Mouse (Mus musculus) erythroid progenitor cell, adult 5-6 weeks (primary cell): ENCODE data around the gene Rnf187. TPM values are rescaled to one million over a fixed set of nuclear protein-coding genes. Genes with fewer than 3 reads are reported as not detected.
A peak's percentile ranks its signal among the peaks of the same experiment; 100 is the strongest.

Experiments
- ATAC-seq: replicated peaks from 2 replicates; pipeline ENCODE4 v1.8.0; 2016; ENCODE audit warnings: moderate number of reproducible peaks, mild to moderate bottlenecking, moderate TSS enrichment, inconsistent platforms; ENCODE audit not compliant: poor library complexity, low FRiP score, severe bottlenecking
- total RNA-seq, 2 experiments: library from RNA; stranded (forward) in 1 of 2; stranded (reverse) in 1 of 2; fragments of 150-400 nt in 1 of 2; fragments of 186-747, 209-891 nt in 1 of 2; gene quantifications; 2 replicates each; pipeline versions ENCODE4 v1.2.3 to v1.2.4; 2015 to 2017; ENCODE audit warnings: low replicate concordance in 2 of 2

Gene Rnf187
- total RNA-seq, 2 experiments from 2014 or later, result 104 to 109 TPM

DNA sequence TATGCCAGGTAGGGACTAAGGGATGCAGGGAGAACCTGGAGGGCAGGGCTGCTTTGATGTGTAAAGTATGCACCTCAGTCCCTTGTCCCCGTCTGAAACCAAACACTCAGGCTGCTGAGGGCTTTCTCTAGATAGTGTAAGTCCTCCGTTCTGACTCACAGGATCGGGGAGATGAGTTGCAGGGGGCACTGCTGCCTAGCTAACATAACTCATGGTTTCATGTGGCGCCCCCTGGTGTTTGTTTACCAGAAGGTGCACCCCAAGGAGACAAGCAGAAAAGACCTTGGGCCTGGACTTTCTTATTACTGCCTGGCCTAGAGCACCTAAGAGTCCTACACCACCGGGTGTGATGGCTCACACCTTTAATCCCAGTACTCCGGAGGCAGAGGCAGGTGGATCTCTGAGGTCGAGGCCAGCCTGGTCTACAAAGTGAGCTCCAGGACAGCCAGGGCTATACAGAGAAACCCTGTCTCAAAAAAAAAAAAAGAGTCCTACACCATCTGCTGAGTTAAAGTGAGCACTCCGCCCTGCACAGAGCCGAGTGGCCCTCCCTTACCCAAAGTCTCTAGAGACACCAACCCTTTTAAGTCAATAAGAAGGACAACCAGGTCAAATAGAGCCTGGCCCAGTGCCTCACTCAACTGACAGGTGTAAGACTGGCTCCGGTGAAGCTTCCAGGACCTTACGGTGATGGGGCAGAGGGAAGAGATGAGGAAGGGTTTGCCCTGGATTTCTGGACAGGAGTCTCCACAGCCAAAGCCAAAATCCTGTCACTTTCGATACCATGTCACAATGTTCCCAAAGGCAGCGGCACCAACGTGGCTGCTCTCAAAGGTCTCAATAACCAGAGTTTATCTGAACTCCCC is 21.6 kb downstream of the Rnf187 start:
- ATAC-seq, result peak; percentile 53

DNA sequence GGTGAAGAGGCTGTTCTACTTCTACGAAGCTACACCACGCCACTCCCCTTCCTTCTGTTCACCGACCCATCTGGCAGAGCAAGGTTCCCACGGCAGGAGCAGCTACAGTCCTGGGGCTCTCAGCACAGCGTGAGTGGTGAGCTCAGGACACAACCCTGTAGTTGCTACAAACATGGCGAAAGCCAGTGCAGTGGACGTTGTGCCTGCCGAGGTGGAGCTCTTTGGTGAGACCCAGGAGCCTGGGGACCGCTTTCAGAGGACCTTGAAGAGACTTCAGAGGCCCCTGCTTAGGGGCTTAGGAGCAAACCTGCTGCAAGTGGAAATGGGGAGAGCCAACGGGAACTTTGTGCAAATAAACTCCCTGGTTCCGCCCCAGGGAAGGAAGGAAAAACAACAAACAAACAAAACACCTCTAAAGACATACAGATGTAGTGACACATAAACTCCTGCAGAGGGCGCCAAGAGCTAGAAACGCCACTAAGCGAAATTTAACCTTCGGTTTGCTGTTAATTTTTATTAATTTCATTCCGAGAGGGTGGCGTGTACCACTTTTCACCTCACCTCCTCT is 24.2 kb downstream of the Rnf187 start:
- peak; percentile 26 for ATAC-seq

DNA sequence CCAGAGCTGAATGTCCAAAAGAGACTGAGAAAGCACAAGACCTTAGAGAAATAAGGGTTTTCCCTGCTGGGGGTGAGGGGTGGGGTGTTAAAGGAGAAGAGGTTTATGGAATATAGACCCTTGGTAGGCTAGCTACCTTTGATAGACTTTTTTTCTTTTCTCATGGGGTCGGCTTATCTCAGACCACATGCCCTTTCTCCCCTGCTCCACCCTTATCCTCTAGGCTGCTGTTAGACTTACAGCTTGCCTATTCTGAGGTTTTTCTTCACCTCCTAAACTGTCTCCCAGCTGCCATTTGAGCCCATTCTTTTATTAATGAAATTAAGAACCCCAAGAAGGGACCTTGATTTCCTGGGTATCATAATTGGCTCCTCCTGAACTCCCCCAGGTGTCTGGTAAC is 24.9 kb downstream of the Rnf187 start:
- ATAC-seq, result peak; percentile 40

DNA sequence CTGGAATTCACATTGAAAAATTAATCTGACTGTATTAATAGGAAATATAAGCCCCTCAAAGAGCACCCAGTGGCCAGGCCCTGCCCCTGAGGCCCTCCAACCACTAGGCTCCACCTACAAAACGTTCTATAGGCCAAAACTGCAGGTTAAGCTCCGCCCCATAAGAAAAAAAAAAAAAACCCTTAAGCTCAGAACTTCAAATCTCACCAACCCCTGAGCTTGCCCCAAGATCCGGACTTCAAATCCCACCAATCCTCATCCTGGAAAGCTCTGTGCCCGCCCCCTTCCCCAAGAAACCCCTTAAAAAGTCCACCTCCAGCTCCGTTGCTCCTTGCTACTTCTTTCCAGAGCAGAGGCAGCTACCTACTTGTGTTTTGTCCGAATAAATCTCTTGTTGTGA is 33.9 kb downstream of the Rnf187 start:
- ATAC-seq, result peak; percentile 57

DNA sequence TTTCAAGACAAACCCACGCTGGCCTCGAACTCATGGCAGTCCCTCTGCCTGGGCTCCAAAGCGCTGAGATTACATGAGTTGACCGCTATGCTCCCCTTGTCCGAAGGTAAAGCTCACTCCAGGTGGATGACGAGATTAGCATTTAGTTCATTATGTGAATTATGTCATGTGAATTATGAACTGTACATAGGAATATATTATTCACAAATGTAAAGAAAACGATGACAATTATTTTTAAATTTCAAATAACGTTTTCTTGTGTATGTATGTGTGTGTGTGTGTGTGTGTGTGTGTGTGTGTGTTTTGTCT is 34.4 kb downstream of the Rnf187 start:
- ATAC-seq, result peak; percentile 5; the same call in 1 of the 2 replicates

DNA sequence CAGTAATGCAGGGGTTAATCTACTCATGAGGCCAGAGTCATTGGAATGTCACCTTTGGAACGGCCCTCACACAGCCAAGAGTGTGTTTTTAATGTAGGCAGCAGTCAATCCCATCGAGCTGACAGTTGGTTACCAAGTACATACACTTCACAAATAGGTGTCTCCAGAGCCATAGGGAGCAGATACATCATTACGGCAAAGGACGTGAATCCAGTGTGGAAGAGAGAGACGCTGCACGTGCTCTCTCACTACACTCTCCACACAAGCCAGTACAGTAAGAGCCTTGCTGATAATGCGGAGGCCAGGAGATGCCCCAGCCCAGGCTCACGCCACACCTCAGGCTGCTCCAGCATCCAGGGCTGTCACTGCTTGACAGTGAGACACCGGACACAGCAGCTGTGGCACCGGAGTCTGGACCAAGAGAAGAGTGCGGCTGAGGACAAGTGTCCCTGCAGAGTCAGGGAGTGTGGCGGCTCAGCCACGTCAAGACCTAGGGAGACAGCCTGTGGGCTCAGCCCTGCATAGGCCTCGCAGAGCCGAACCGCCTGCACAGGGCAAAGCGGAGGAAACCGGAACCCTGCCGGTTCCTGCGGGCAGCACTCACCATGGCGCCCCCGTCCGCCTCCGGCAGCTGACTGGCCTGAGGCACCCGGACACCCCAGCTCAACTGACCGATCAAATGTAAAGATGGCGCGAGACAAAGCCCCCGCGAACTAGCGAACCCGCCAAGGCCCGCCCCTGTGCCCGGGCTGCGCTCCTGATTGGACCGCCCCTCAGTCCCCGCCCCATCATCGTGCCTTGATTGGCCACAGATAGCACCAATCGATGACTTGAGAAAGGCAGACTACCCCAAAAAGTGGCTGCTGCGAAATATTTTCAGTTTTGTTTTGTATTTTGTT is 35.0 kb downstream of the Rnf187 start, which contains the start of gene Zfp39:
Zfp39 (minus strand) TSS at position 715 of the 899 bp plus-strand sequence.
- peak; percentile 81 for ATAC-seq

DNA sequence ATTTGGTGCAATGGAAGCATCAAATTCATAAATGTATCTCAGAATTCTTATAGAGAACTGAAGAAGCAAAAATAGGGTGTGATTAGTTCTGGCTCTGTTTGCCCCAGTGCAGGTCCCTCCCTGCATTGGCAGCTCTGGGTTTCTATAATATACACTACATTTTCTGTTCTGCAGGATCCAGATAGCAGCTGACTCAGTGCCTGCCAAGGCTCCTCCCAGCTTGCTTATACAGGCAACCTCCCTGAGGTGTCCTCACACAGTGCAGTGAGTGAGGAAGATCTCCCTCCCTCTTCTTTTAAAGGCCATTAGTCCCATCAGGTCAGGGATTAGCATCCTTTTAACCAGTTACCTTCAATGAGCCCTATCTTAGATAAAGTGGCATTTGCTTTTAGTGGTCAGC is 37.6 kb downstream of the Rnf187 start:
- ATAC-seq, result peak; percentile 81

DNA sequence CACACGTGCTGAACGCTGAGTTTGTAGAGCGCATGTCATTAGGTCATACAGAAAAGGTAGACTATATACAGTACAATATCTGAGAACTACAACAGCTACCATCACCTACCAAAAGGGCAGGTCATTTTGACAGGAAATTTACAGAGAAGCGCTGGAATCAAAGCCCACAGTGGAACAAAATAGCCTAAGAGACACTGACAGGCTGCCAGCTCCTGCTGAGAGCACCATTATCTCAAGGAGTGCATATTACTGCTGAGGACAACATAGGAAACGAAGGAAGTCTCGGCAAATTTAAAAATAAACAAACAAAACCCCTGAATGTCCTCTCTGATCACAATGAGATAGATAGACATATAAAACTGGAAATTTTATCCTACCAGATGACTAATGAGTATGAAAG is 41.2 kb downstream of the Rnf187 start:
- ATAC-seq, result no peak

DNA sequence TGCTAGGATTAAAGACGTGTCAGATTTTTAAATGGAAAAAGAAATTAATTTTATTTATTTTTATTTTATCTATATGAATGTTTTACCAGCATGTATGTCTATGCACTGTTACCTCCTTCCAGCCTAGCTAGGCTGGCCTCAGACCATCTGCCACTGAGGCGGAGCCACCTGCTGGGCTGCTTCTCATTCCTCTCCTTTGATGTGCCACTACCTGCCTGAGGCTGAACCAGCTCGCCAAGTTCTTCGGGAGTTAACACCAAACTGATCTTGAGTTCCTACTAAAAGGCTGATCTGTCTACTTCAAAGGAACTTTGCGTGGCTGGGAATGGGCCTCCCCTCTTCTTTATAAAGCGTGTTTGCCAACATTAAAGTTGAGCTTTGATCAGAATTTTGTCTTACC is 44.3 kb downstream of the Rnf187 start:
- ATAC-seq, result no peak

DNA sequence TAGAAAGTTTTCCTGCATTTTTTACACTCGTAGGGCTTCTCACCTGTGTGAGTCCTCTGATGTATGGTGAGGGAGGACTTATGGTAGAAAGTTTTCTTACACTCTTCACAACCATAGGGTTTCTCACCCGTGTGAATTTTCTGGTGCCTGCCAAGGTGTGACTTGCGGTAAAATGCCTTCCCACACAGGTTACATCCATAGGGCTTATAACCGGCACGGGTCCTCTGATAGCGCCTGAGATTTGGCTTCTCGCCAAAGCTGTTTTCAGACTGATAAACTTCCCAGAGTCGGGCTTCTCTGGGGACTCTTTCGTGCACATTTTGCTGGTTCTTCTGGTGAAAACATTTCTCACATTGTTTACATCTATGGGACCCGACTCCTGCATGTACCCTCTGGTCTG is 48.2 kb downstream of the Rnf187 start:
- no peak for ATAC-seq

DNA sequence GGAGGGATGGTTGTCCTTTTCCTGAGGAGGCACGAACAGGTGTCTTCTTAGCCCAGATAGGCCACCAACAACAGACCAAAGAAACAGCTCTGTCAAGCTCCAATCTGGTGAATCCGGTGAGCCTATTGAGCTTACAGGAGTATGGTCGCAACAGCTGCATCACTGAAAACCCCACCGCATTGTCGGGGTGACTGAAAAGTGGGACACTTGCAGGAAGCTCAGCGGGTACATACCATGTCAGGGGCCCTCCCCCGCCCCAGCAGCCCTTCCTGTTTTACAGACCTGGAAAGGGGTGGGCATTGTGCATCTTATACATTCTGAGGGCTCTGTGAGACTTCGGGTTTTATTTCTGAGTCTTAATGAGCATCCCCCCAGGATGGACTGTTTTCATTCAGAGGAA is 55.0 kb downstream of the Rnf187 start:
- ATAC-seq, result no peak

Other genes with a start within 250 kb of the Rnf187 start
- not detected in 2 replicates for gene Olfr319, start 239.8 kb downstream of the Rnf187 start, total RNA-seq (2015; ENCODE audit: low replicate concordance)
- gene Olfr319, start 239.8 kb downstream of the Rnf187 start, total RNA-seq (2017; ENCODE audit: low replicate concordance), result not detected in 2 replicates
- not detected in 2 replicates for gene Olfr318, start 214.9 kb downstream of the Rnf187 start, total RNA-seq (2015; ENCODE audit: low replicate concordance)
- not detected in 2 replicates for gene Olfr318, start 214.9 kb downstream of the Rnf187 start, total RNA-seq (2017; ENCODE audit: low replicate concordance)
- not detected in 2 replicates for gene Olfr317, start 199.7 kb downstream of the Rnf187 start, total RNA-seq (2015; ENCODE audit: low replicate concordance)
- gene Olfr317, start 199.7 kb downstream of the Rnf187 start, total RNA-seq (2017; ENCODE audit: low replicate concordance), result not detected in 2 replicates
- gene Olfr316, start 186.2 kb downstream of the Rnf187 start, total RNA-seq (2015; ENCODE audit: low replicate concordance), result not detected in 2 replicates
- gene Olfr316, start 186.2 kb downstream of the Rnf187 start, total RNA-seq (2017; ENCODE audit: low replicate concordance), result not detected in 2 replicates
- not detected in 2 replicates for gene Olfr315, start 165.7 kb downstream of the Rnf187 start, total RNA-seq (2015; ENCODE audit: low replicate concordance)
- not detected in 2 replicates for gene Olfr315, start 165.7 kb downstream of the Rnf187 start, total RNA-seq (2017; ENCODE audit: low replicate concordance)
- gene Olfr314, start 156.0 kb downstream of the Rnf187 start, total RNA-seq (2015; ENCODE audit: low replicate concordance), result not detected in 2 replicates
- gene Olfr314, start 156.0 kb downstream of the Rnf187 start, total RNA-seq (2017; ENCODE audit: low replicate concordance), result not detected in 2 replicates
- gene Fam183b, start 137.0 kb downstream of the Rnf187 start, total RNA-seq (2015; ENCODE audit: low replicate concordance), result not detected in 2 replicates
- not detected in 2 replicates for gene Fam183b, start 137.0 kb downstream of the Rnf187 start, total RNA-seq (2017; ENCODE audit: low replicate concordance)
- gene Olfr313, start 123.9 kb downstream of the Rnf187 start, total RNA-seq (2015; ENCODE audit: low replicate concordance), result not detected in 2 replicates
- not detected in 2 replicates for gene Olfr313, start 123.9 kb downstream of the Rnf187 start, total RNA-seq (2017; ENCODE audit: low replicate concordance)
- gene Olfr312, start 109.7 kb downstream of the Rnf187 start, total RNA-seq (2015; ENCODE audit: low replicate concordance), result not detected in 2 replicates
- gene Olfr312, start 109.7 kb downstream of the Rnf187 start, total RNA-seq (2017; ENCODE audit: low replicate concordance), result not detected in 2 replicates
- gene Olfr311, start 99.7 kb downstream of the Rnf187 start, total RNA-seq (2015; ENCODE audit: low replicate concordance), result not detected in 2 replicates
- gene Olfr311, start 99.7 kb downstream of the Rnf187 start, total RNA-seq (2017; ENCODE audit: low replicate concordance), result not detected in 2 replicates
- gene Gm12258, start 91.8 kb downstream of the Rnf187 start, total RNA-seq (2015; ENCODE audit: low replicate concordance), result 11.5 and 13.4 TPM in 2 replicates
- gene Gm12258, start 91.8 kb downstream of the Rnf187 start, total RNA-seq (2017; ENCODE audit: low replicate concordance), result 11.0 and 32.9 TPM in 2 replicates
- 4.3 and 11.3 TPM in 2 replicates for gene 2810021J22Rik, start 71.7 kb downstream of the Rnf187 start, total RNA-seq (2015; ENCODE audit: low replicate concordance)
- gene 2810021J22Rik, start 71.7 kb downstream of the Rnf187 start, total RNA-seq (2017; ENCODE audit: low replicate concordance), result 2.7 and 3.9 TPM in 2 replicates
- 79.2 and 83.3 TPM in 2 replicates for gene Zfp39, start 34.7 kb downstream of the Rnf187 start, total RNA-seq (2015; ENCODE audit: low replicate concordance)
- gene Zfp39, start 34.7 kb downstream of the Rnf187 start, total RNA-seq (2017; ENCODE audit: low replicate concordance), result 44.4 and 49.4 TPM in 2 replicates
- gene Btnl10, start 21.0 kb downstream of the Rnf187 start, total RNA-seq (2015; ENCODE audit: low replicate concordance), result 407 and 422 TPM in 2 replicates
- 484 and 553 TPM in 2 replicates for gene Btnl10, start 21.0 kb downstream of the Rnf187 start, total RNA-seq (2017; ENCODE audit: low replicate concordance)
- 265 and 290 TPM in 2 replicates for gene Hist3h2ba, start 10.0 kb upstream of the Rnf187 start, total RNA-seq (2015; ENCODE audit: low replicate concordance)
- gene Hist3h2ba, start 10.0 kb upstream of the Rnf187 start, total RNA-seq (2017; ENCODE audit: low replicate concordance), result 136 and 409 TPM in 2 replicates
- 186 and 192 TPM in 2 replicates for gene Hist3h2a, start 15.8 kb upstream of the Rnf187 start, total RNA-seq (2015; ENCODE audit: low replicate concordance)
- 1,299 and 1,489 TPM in 2 replicates for gene Hist3h2a, start 15.8 kb upstream of the Rnf187 start, total RNA-seq (2017; ENCODE audit: low replicate concordance)
- gene Trim17, start 15.8 kb upstream of the Rnf187 start, total RNA-seq (2015; ENCODE audit: low replicate concordance), result 0.36 and 0.84 TPM in 2 replicates
- gene Trim17, start 15.8 kb upstream of the Rnf187 start, total RNA-seq (2017; ENCODE audit: low replicate concordance), result 1.2 TPM in 2 replicates
- gene Trim11, start 39.2 kb upstream of the Rnf187 start, total RNA-seq (2015; ENCODE audit: low replicate concordance), result 10.1 and 18.0 TPM in 2 replicates
- 11.3 and 15.2 TPM in 2 replicates for gene Trim11, start 39.2 kb upstream of the Rnf187 start, total RNA-seq (2017; ENCODE audit: low replicate concordance)
- gene Obscn, start 197.5 kb upstream of the Rnf187 start, total RNA-seq (2015; ENCODE audit: low replicate concordance), result under 0.01 and 0.42 TPM in 2 replicates
- 0.90 and 2.3 TPM in 2 replicates for gene Obscn, start 197.5 kb upstream of the Rnf187 start, total RNA-seq (2017; ENCODE audit: low replicate concordance)
- gene Iba57, start 224.8 kb upstream of the Rnf187 start, total RNA-seq (2015; ENCODE audit: low replicate concordance), result 17.2 and 33.9 TPM in 2 replicates
- 35.6 and 54.2 TPM in 2 replicates for gene Iba57, start 224.8 kb upstream of the Rnf187 start, total RNA-seq (2017; ENCODE audit: low replicate concordance)
- gene Gjc2, start 244.3 kb upstream of the Rnf187 start, total RNA-seq (2015; ENCODE audit: low replicate concordance), result not detected in 2 replicates
- not detected in 2 replicates for gene Gjc2, start 244.3 kb upstream of the Rnf187 start, total RNA-seq (2017; ENCODE audit: low replicate concordance)